Mouse (Mus musculus) midbrain, embryonic 14.5 days (tissue): ENCODE results near the gene Dnaja3. TPM values are rescaled to one million over a fixed set of nuclear protein-coding genes. Genes with fewer than 3 reads are reported as not detected.

Experiments
- ATAC-seq: fragments of 200-750 bp; cut with Nextera tagmentation; 2 replicates; pipeline ENCODE4 v1.8.0; 2017; ENCODE audit warnings: moderate number of reproducible peaks, moderate library complexity; ENCODE audit not compliant: low FRiP score, low TSS enrichment
- DNase-seq: peaks from one replicate; pipeline ENCODE4 v3.0.0-alpha.2; 2015
- H3K27ac ChIP-seq: fragments of 300-500 bp; sonication (generic); replicated peaks from 2 replicates; pipeline ENCODE4 v1.5.1; 2014; ENCODE audit warnings: mild to moderate bottlenecking, low read depth, low read length, moderate library complexity
- H3K27me3 ChIP-seq: fragments of 300-500 bp; sonication (generic); 2 replicates; pipeline ENCODE4 v1.6.1; 2014; ENCODE audit warnings: low read length, control low read depth, mixed read lengths; ENCODE audit not compliant: control insufficient read depth, insufficient read depth
- H3K36me3 ChIP-seq: fragments of 300-500 bp; sonication (generic); 2 replicates; pipeline ENCODE4 v1.6.1; 2014; ENCODE audit warnings: low read length, control low read depth; ENCODE audit not compliant: control insufficient read depth, insufficient read depth
- H3K4me1 ChIP-seq: fragments of 300-500 bp; sonication (generic); 2 replicates; pipeline ENCODE4 v1.6.1; 2014; ENCODE audit warnings: mild to moderate bottlenecking, antibody characterized with exemption, low read length, control low read depth; ENCODE audit not compliant: control insufficient read depth, insufficient read depth
- H3K4me2 ChIP-seq: fragments of 300-500 bp; sonication (generic); 2 replicates; pipeline ENCODE4 v1.6.1; 2014; ENCODE audit warnings: mild to moderate bottlenecking, low read length, moderate library complexity
- H3K4me3 ChIP-seq: fragments of 300-500 bp; sonication (generic); replicated peaks from 2 replicates; pipeline ENCODE4 v1.5.1; 2014; ENCODE audit warnings: low read depth, low read length
- H3K9ac ChIP-seq: fragments of 300-500 bp; sonication (generic); replicated peaks from 2 replicates; pipeline ENCODE4 v1.6.1; 2014; ENCODE audit warnings: mild to moderate bottlenecking, low read length, moderate library complexity
- H3K9me3 ChIP-seq: fragments of 300-500 bp; sonication (generic); 2 replicates; pipeline ENCODE4 v1.6.1; 2016; ENCODE audit warnings: low read length, control low read depth, mixed read lengths; ENCODE audit not compliant: control insufficient read depth
- WGBS: fragments of 180-500 bp; shearing (Covaris S2); extraction: QIAGEN DNeasy Blood & Tissue Kit; methylation state at CpG from one replicate; pipeline ENCODE4 v1.1.7; 2014; 5-methylcytosine and 5-hydroxymethylcytosine counted together
- polyA plus RNA-seq: library from polyadenylated mRNA; unstranded; fragments of >200 nt; fragmentation: Nextera tagmentation; extraction: Ambion mirVana; gene quantifications from 2 replicates; pipeline ENCODE4 v1.2.1, GENCODE M21; 2014

Dnaja3 gene
- polyA plus RNA-seq, 1 experiment from 2014 or later, result 55.0 TPM

- H3K4me3 ChIP-seq, result no peak overlapping the region
- H3K36me3 ChIP-seq, result peaks cover 37% of the 10 kb centered on the region
- H3K9ac ChIP-seq, result no peak overlapping the region
- no peak overlapping the region for H3K4me2 ChIP-seq
- peaks cover 3% of the 10 kb centered on the region for H3K4me1 ChIP-seq
- H3K27ac ChIP-seq, result no peak overlapping the region
- WGBS, result 94% methylated on average over 3 of the region's 3 CpGs
- DNase-seq, result no peak
- no peaks in the 10 kb centered on the region for H3K27me3 ChIP-seq
- no peaks in the 10 kb centered on the region for H3K9me3 ChIP-seq
- ATAC-seq, result no peak
Observed at GRCm38 (mm10) chr16:4650161-4650560, 10.4 kb downstream of the Dnaja3 start.

GRCm38 (mm10) chr16:4651081-4651480 is 11.3 kb downstream of the Dnaja3 start:
- no peaks in the 10 kb centered on the region for H3K9me3 ChIP-seq
- H3K36me3 ChIP-seq, result peaks cover 37% of the 10 kb centered on the region
- no peak overlapping the region for H3K27ac ChIP-seq
- H3K4me1 ChIP-seq, result peaks cover 12% of the 10 kb centered on the region
- H3K4me3 ChIP-seq, result no peak overlapping the region
- no peaks in the 10 kb centered on the region for H3K27me3 ChIP-seq
- H3K4me2 ChIP-seq, result no peak overlapping the region
- WGBS, result 96% methylated on average over 1 of the region's 1 CpGs
- no peak overlapping the region for H3K9ac ChIP-seq
- DNase-seq (no peak), ATAC-seq (no peak)

- Histone ChIP-seq H3K9me3 (no peaks in the 10 kb centered on the region), H3K4me2 (no peak overlapping the region), H3K4me1 (peaks cover 17% of the 10 kb centered on the region), H3K9ac (no peak overlapping the region), H3K27ac (no peak overlapping the region), H3K4me3 (no peak overlapping the region), H3K27me3 (no peaks in the 10 kb centered on the region), H3K36me3 (peaks cover 37% of the 10 kb centered on the region)
- DNase-seq (no peak), ATAC-seq (no peak)
- 78% methylated on average over 7 of the region's 7 CpGs for WGBS
Observed at GRCm38 (mm10) chr16:4651624-4652023, 11.8 kb downstream of the Dnaja3 start.

- H3K4me1 ChIP-seq, result peaks cover 17% of the 10 kb centered on the region
- H3K4me2 ChIP-seq, result no peak overlapping the region
- ATAC-seq, result no peak
- H3K9me3 ChIP-seq, result no peaks in the 10 kb centered on the region
- no peak overlapping the region for H3K9ac ChIP-seq
- no peak overlapping the region for H3K27ac ChIP-seq
- no peaks in the 10 kb centered on the region for H3K27me3 ChIP-seq
- H3K36me3 ChIP-seq, result peaks cover 37% of the 10 kb centered on the region
- DNase-seq, result no peak
- 77% methylated on average over 4 of the region's 4 CpGs for WGBS
- H3K4me3 ChIP-seq, result no peak overlapping the region
Observed at GRCm38 (mm10) chr16:4652707-4653416, 13.1 kb downstream of the Dnaja3 start.

- no peak for ATAC-seq
- DNase-seq, result no peak
- H3K9ac ChIP-seq, result no peak overlapping the region
- no peak overlapping the region for H3K4me2 ChIP-seq
- peaks cover 28% of the 10 kb centered on the region for H3K36me3 ChIP-seq
- no peak overlapping the region for H3K27ac ChIP-seq
- H3K9me3 ChIP-seq, result no peaks in the 10 kb centered on the region
- H3K27me3 ChIP-seq, result no peaks in the 10 kb centered on the region
- WGBS, result 86% methylated on average over 10 of the region's 10 CpGs
- H3K4me3 ChIP-seq, result no peak overlapping the region
- H3K4me1 ChIP-seq, result peaks cover 20% of the 10 kb centered on the region
Observed at GRCm38 (mm10) chr16:4654706-4655105, 14.9 kb downstream of the Dnaja3 start.

GRCm38 (mm10) chr16:4655251-4655734 is 15.5 kb downstream of the Dnaja3 start:
- WGBS, result 67% methylated on average over 4 of the region's 4 CpGs
- Histone ChIP-seq H3K9ac (no peak overlapping the region), H3K27ac (peak overlapping the region; percentile 37)

GRCm38 (mm10) chr16:4655764-4656570 is 16.2 kb downstream of the Dnaja3 start:
- H3K9me3 ChIP-seq, result no peaks in the 10 kb centered on the region
- DNase-seq (peak; percentile 70), ATAC-seq (peak; percentile 56; the same call in 1 of the 2 replicates)
- H3K4me2 ChIP-seq, result 0 out of 2 replicates have a peak overlapping the region, but pooled peaks have one; percentile 3
- peaks cover 20% of the 10 kb centered on the region for H3K4me1 ChIP-seq
- H3K9ac ChIP-seq, result no peak overlapping the region
- H3K27me3 ChIP-seq, result no peaks in the 10 kb centered on the region
- 25% methylated on average over 11 of the region's 11 CpGs for WGBS
- peak overlapping the region; percentile 37 for H3K27ac ChIP-seq
- H3K36me3 ChIP-seq, result peaks cover 31% of the 10 kb centered on the region
- H3K4me3 ChIP-seq, result no peak overlapping the region

More at GRCm38 (mm10) chr16:4655251-4655734, 15.5 kb downstream of the Dnaja3 start:
- Histone ChIP-seq H3K36me3 (peaks cover 27% of the 10 kb centered on the region), H3K4me2 (0 out of 2 replicates have a peak overlapping the region, but pooled peaks have one; percentile 3), H3K27me3 (no peaks in the 10 kb centered on the region), H3K9me3 (no peaks in the 10 kb centered on the region), H3K4me1 (peaks cover 20% of the 10 kb centered on the region), H3K4me3 (no peak overlapping the region)
- ATAC-seq (0 out of 2 replicates have a peak, but pooled peaks have one; percentile 12), DNase-seq (peak; percentile 23)

GRCm38 (mm10) chr16:4656571-4657081 is 16.8 kb downstream of the Dnaja3 start:
- 72% methylated on average over 9 of the region's 9 CpGs for WGBS
- H3K27ac ChIP-seq, result no peak overlapping the region
- H3K9me3 ChIP-seq, result no peaks in the 10 kb centered on the region
- H3K9ac ChIP-seq, result no peak overlapping the region
- ATAC-seq, result no peak
- H3K4me1 ChIP-seq, result peaks cover 20% of the 10 kb centered on the region
- H3K4me2 ChIP-seq, result no peak overlapping the region
- H3K36me3 ChIP-seq, result peaks cover 32% of the 10 kb centered on the region
- no peak for DNase-seq
- H3K4me3 ChIP-seq, result no peak overlapping the region
- no peaks in the 10 kb centered on the region for H3K27me3 ChIP-seq
